Mouse (Mus musculus): Measurements from ENCODE around the gene Cdk20. TPM values are rescaled to one million over a fixed set of nuclear protein-coding genes. Genes with fewer than 3 reads are reported as not detected.
A peak's percentile ranks its signal among the peaks of the same experiment; 100 is the strongest.

Cdk20 gene
- polyA plus RNA-seq, 1 experiment: 10.4 TPM

DNA sequence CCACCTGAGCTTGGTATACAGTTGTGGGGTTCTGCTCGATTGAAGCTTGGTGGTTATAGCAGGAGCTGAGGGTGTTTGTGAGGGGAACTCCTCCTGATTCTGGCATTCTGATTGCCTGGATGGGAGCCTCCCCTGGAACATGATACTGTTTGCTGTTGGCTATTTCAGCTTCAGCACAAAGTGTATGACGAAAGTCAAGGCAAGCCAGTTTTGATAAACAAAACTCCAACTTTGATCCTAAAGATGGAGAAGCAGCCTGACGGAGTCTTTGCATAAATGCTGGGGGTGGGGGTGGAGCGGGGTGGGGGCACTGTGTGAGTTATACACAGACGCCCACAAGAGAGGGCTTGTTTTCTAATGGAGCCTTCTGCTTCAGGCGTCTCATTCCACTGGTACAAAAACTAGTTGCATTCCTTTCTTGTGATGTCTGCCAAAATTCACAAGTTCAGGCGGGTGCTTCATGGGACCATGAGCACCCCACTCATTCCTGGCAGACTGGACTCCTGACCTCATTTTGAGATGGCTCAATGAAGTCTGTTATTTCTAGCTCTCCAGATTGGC lies 31.2 kb upstream of the Cdk20 start:
- Histone ChIP-seq H3K27me3 (replicated peaks; ENCODE audit: control insufficient read depth, insufficient read depth, low read length) (no peaks in the 10 kb centered on the region), H3K27ac (ENCODE audit: insufficient read depth, low read depth, low read length) (peak overlapping the region; percentile 5; the same call in 1 of the 2 replicates), H3K4me1 (ENCODE audit: control insufficient read depth, insufficient read depth, low read length) (peaks cover 16% of the 10 kb centered on the region; the same call in 1 of the 2 replicates), H3K36me3 (ENCODE audit: control insufficient read depth, insufficient read depth, low read length) (no peaks in the 10 kb centered on the region), H3K4me3 (ENCODE audit: insufficient read depth, low read depth, low read length) (no peak overlapping the region)
- peak; percentile 90 for DNase-seq
- 19% methylated on average over 7 of the region's 7 CpGs for WGBS
- TF ChIP-seq POLR2A (IDR thresholded peaks at IDR 0.05; ENCODE audit: low read depth, low read length) (no peak), CTCF (conservative IDR thresholded peaks at IDR 0.05; ENCODE audit: insufficient read depth, insufficient read length, low read depth, low read length) (no peak)

GRCm38 (mm10) chr13:64402006-64402405 lies 30.1 kb upstream of the Cdk20 start:
- Histone ChIP-seq H3K36me3 (ENCODE audit: control insufficient read depth, insufficient read depth, low read length) (no peaks in the 10 kb centered on the region), H3K27me3 (replicated peaks; ENCODE audit: control insufficient read depth, insufficient read depth, low read length) (no peaks in the 10 kb centered on the region), H3K4me1 (ENCODE audit: control insufficient read depth, insufficient read depth, low read length) (peaks cover 16% of the 10 kb centered on the region; the same call in 1 of the 2 replicates), H3K27ac (ENCODE audit: insufficient read depth, low read depth, low read length) (no peak overlapping the region), H3K4me3 (ENCODE audit: insufficient read depth, low read depth, low read length) (no peak overlapping the region)
- no peak for TF ChIP-seq POLR2A (IDR thresholded peaks at IDR 0.05; ENCODE audit: low read depth, low read length)
- TF ChIP-seq CTCF (conservative IDR thresholded peaks at IDR 0.05; ENCODE audit: insufficient read depth, insufficient read length, low read depth, low read length): no peak
- DNase-seq: peak; percentile 52
- WGBS: 32% methylated on average over 3 of the region's 3 CpGs

- WGBS: 74% methylated on average over 10 of the region's 10 CpGs
These were observed 29.6 kb upstream of the Cdk20 start for GRCm38 (mm10) chr13:64402504-64402949.

GRCm38 (mm10) chr13:64402951-64403460 lies 29.1 kb upstream of the Cdk20 start:
- TF ChIP-seq CTCF (conservative IDR thresholded peaks at IDR 0.05; ENCODE audit: insufficient read depth, insufficient read length, low read depth, low read length) (no peak), POLR2A (IDR thresholded peaks at IDR 0.05; ENCODE audit: low read depth, low read length) (no peak)
- H3K4me3 ChIP-seq (ENCODE audit: insufficient read depth, low read depth, low read length): no peak overlapping the region
- no peak overlapping the region for H3K27ac ChIP-seq (ENCODE audit: insufficient read depth, low read depth, low read length)
- H3K4me1 ChIP-seq (ENCODE audit: control insufficient read depth, insufficient read depth, low read length): peaks cover 16% of the 10 kb centered on the region; the same call in 1 of the 2 replicates
- H3K27me3 ChIP-seq (replicated peaks; ENCODE audit: control insufficient read depth, insufficient read depth, low read length): no peaks in the 10 kb centered on the region
- DNase-seq: no peak
- 89% methylated on average over 8 of the region's 8 CpGs for WGBS
- no peaks in the 10 kb centered on the region for H3K36me3 ChIP-seq (ENCODE audit: control insufficient read depth, insufficient read depth, low read length)

More at GRCm38 (mm10) chr13:64402504-64402949, 29.6 kb upstream of the Cdk20 start:
- peak; percentile 36 for DNase-seq
- H3K27ac ChIP-seq (ENCODE audit: insufficient read depth, low read depth, low read length): no peak overlapping the region
- no peak overlapping the region for H3K4me3 ChIP-seq (ENCODE audit: insufficient read depth, low read depth, low read length)
- H3K27me3 ChIP-seq (replicated peaks; ENCODE audit: control insufficient read depth, insufficient read depth, low read length): no peaks in the 10 kb centered on the region
- TF ChIP-seq POLR2A (IDR thresholded peaks at IDR 0.05; ENCODE audit: low read depth, low read length): no peak
- TF ChIP-seq CTCF (conservative IDR thresholded peaks at IDR 0.05; ENCODE audit: insufficient read depth, insufficient read length, low read depth, low read length): no peak
- H3K36me3 ChIP-seq (ENCODE audit: control insufficient read depth, insufficient read depth, low read length): no peaks in the 10 kb centered on the region
- peaks cover 16% of the 10 kb centered on the region; the same call in 1 of the 2 replicates for H3K4me1 ChIP-seq (ENCODE audit: control insufficient read depth, insufficient read depth, low read length)

- Histone ChIP-seq H3K4me1 (ENCODE audit: control insufficient read depth, insufficient read depth, low read length) (peaks cover 16% of the 10 kb centered on the region; the same call in 1 of the 2 replicates), H3K36me3 (ENCODE audit: control insufficient read depth, insufficient read depth, low read length) (no peaks in the 10 kb centered on the region), H3K27me3 (replicated peaks; ENCODE audit: control insufficient read depth, insufficient read depth, low read length) (no peaks in the 10 kb centered on the region), H3K27ac (ENCODE audit: insufficient read depth, low read depth, low read length) (no peak overlapping the region), H3K4me3 (ENCODE audit: insufficient read depth, low read depth, low read length) (no peak overlapping the region)
- DNase-seq: no peak
- TF ChIP-seq POLR2A (IDR thresholded peaks at IDR 0.05; ENCODE audit: low read depth, low read length) (no peak), CTCF (conservative IDR thresholded peaks at IDR 0.05; ENCODE audit: insufficient read depth, insufficient read length, low read depth, low read length) (no peak)
- WGBS: 45% methylated on average over 3 of the region's 3 CpGs
These were observed 28.6 kb upstream of the Cdk20 start for GRCm38 (mm10) chr13:64403519-64403918.

DNA sequence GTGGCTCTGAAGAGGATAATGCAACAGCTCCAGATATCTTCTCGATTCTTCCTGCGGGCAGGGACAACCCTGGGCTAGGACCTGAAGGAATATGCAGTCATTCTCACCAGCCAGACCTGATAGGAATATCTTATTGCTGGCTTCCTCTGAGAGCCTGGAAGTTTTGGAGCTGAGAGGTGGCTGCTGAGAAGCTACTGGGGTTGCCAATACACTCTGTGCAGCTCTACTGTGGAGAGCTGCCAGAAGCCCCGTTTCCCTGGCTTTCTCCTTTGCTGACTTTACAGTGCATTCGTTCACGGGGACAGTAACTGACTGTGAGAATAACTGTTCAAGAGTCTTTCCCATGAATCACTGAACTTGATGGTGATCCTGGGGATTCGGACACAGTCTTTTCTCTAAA lies 26.6 kb upstream of the Cdk20 start:
- H3K4me3 ChIP-seq (ENCODE audit: insufficient read depth, low read depth, low read length): no peak overlapping the region
- peak; percentile 24 for DNase-seq
- 67% methylated on average over 6 of the region's 6 CpGs for WGBS

GRCm38 (mm10) chr13:64407992-64408391 lies 24.1 kb upstream of the Cdk20 start:
- peaks cover 4% of the 10 kb centered on the region; the same call in 1 of the 2 replicates for H3K4me1 ChIP-seq (ENCODE audit: control insufficient read depth, insufficient read depth, low read length)
- WGBS: 85% methylated on average over 5 of the region's 5 CpGs
- TF ChIP-seq CTCF (conservative IDR thresholded peaks at IDR 0.05; ENCODE audit: insufficient read depth, insufficient read length, low read depth, low read length) (no peak), POLR2A (IDR thresholded peaks at IDR 0.05; ENCODE audit: low read depth, low read length) (no peak)
- H3K27ac ChIP-seq (ENCODE audit: insufficient read depth, low read depth, low read length): no peak overlapping the region
- H3K27me3 ChIP-seq (replicated peaks; ENCODE audit: control insufficient read depth, insufficient read depth, low read length): no peaks in the 10 kb centered on the region
- no peaks in the 10 kb centered on the region for H3K36me3 ChIP-seq (ENCODE audit: control insufficient read depth, insufficient read depth, low read length)
- no peak for DNase-seq
- H3K4me3 ChIP-seq (ENCODE audit: insufficient read depth, low read depth, low read length): no peak overlapping the region

More for the DNA sequence above, 26.6 kb upstream of the Cdk20 start:
- Histone ChIP-seq H3K4me1 (ENCODE audit: control insufficient read depth, insufficient read depth, low read length) (peaks cover 16% of the 10 kb centered on the region; the same call in 1 of the 2 replicates), H3K27ac (ENCODE audit: insufficient read depth, low read depth, low read length) (no peak overlapping the region), H3K36me3 (ENCODE audit: control insufficient read depth, insufficient read depth, low read length) (no peaks in the 10 kb centered on the region), H3K27me3 (replicated peaks; ENCODE audit: control insufficient read depth, insufficient read depth, low read length) (no peaks in the 10 kb centered on the region)
- TF ChIP-seq CTCF (conservative IDR thresholded peaks at IDR 0.05; ENCODE audit: insufficient read depth, insufficient read length, low read depth, low read length): no peak
- no peak for TF ChIP-seq POLR2A (IDR thresholded peaks at IDR 0.05; ENCODE audit: low read depth, low read length)

Data from kidney, adult 2 months (tissue).